Mouse (Mus musculus): ENCODE data around the gene Rtl8c. TPM values are rescaled to one million over a fixed set of nuclear protein-coding genes. Genes with fewer than 3 reads are reported as not detected.
"Not testable (repeated sequence)": the region's sequence is repeated elsewhere in the genome, so short reads cannot be mapped to it uniquely, and the experiment has no call there.

Rtl8c gene
- polyA plus RNA-seq, 1 experiment from 2014 or later, result 60.1 TPM

GRCm38 (mm10) chrX:53610571-53610970 lies 2.7 kb downstream of the Rtl8c start:
- Histone ChIP-seq H3K27me3 (ENCODE audit: control insufficient read depth, insufficient read depth, low read length) (no peaks in the 10 kb centered on the region), H3K4me1 (ENCODE audit: control insufficient read depth, insufficient read depth, low read length) (no peaks in the 10 kb centered on the region), H3K36me3 (ENCODE audit: control insufficient read depth, insufficient read depth, low read length) (no peaks in the 10 kb centered on the region), H3K27ac (ENCODE audit: low read depth, low read length) (no peak overlapping the region), H3K9ac (ENCODE audit: low read length) (no peak overlapping the region), H3K4me2 (ENCODE audit: low read depth) (no peak overlapping the region), H3K4me3 (ENCODE audit: low read depth, low read length) (no peak overlapping the region), H3K9me3 (ENCODE audit: control insufficient read depth, low read length) (no peaks in the 10 kb centered on the region)
- 3% methylated on average over 3 of the region's 3 CpGs for WGBS
- DNase-seq (ENCODE audit: low spot score), result peak; percentile 23
- no peak for ATAC-seq (ENCODE audit: insufficient read depth, low FRiP score, low TSS enrichment)

- not testable (repeated sequence) for H3K36me3 ChIP-seq (ENCODE audit: control insufficient read depth, insufficient read depth, low read length); H3K4me1 ChIP-seq (ENCODE audit: control insufficient read depth, insufficient read depth, low read length); H3K27ac ChIP-seq (ENCODE audit: low read depth, low read length); H3K27me3 ChIP-seq (ENCODE audit: control insufficient read depth, insufficient read depth, low read length); DNase-seq (ENCODE audit: low spot score); H3K4me2 ChIP-seq (ENCODE audit: low read depth); ATAC-seq (ENCODE audit: insufficient read depth, low FRiP score, low TSS enrichment); H3K4me3 ChIP-seq (ENCODE audit: low read depth, low read length); H3K9me3 ChIP-seq (ENCODE audit: control insufficient read depth, low read length); H3K9ac ChIP-seq (ENCODE audit: low read length)
Measured at GRCm38 (mm10) chrX:53611395-53611794, 3.6 kb downstream of the Rtl8c start.

- not testable (repeated sequence) for H3K4me2 ChIP-seq (ENCODE audit: low read depth); H3K36me3 ChIP-seq (ENCODE audit: control insufficient read depth, insufficient read depth, low read length); H3K27me3 ChIP-seq (ENCODE audit: control insufficient read depth, insufficient read depth, low read length); DNase-seq (ENCODE audit: low spot score); H3K27ac ChIP-seq (ENCODE audit: low read depth, low read length); ATAC-seq (ENCODE audit: insufficient read depth, low FRiP score, low TSS enrichment); H3K4me3 ChIP-seq (ENCODE audit: low read depth, low read length); H3K4me1 ChIP-seq (ENCODE audit: control insufficient read depth, insufficient read depth, low read length); H3K9ac ChIP-seq (ENCODE audit: low read length); H3K9me3 ChIP-seq (ENCODE audit: control insufficient read depth, low read length)
- 70% methylated on average over 3 of the region's 3 CpGs for WGBS
Measured at GRCm38 (mm10) chrX:53638107-53638506, 30.3 kb downstream of the Rtl8c start.

- not testable (repeated sequence) for DNase-seq (ENCODE audit: low spot score); H3K4me2 ChIP-seq (ENCODE audit: low read depth); H3K9me3 ChIP-seq (ENCODE audit: control insufficient read depth, low read length); H3K4me1 ChIP-seq (ENCODE audit: control insufficient read depth, insufficient read depth, low read length); H3K27me3 ChIP-seq (ENCODE audit: control insufficient read depth, insufficient read depth, low read length); H3K27ac ChIP-seq (ENCODE audit: low read depth, low read length); H3K36me3 ChIP-seq (ENCODE audit: control insufficient read depth, insufficient read depth, low read length); H3K4me3 ChIP-seq (ENCODE audit: low read depth, low read length); H3K9ac ChIP-seq (ENCODE audit: low read length)
- WGBS, result 71% methylated on average over 2 of the region's 4 CpGs
- 0 out of 2 replicates have a peak, but pooled peaks have one; percentile 8 for ATAC-seq (ENCODE audit: insufficient read depth, low FRiP score, low TSS enrichment)
Measured at GRCm38 (mm10) chrX:53642604-53642979, 34.8 kb downstream of the Rtl8c start.

- not testable (repeated sequence) for H3K36me3 ChIP-seq (ENCODE audit: control insufficient read depth, insufficient read depth, low read length); H3K4me1 ChIP-seq (ENCODE audit: control insufficient read depth, insufficient read depth, low read length); H3K27me3 ChIP-seq (ENCODE audit: control insufficient read depth, insufficient read depth, low read length); H3K9me3 ChIP-seq (ENCODE audit: control insufficient read depth, low read length); H3K9ac ChIP-seq (ENCODE audit: low read length)
- Histone ChIP-seq H3K4me2 (ENCODE audit: low read depth) (peak within 1 kb of the TSS; percentile 28), H3K4me3 (ENCODE audit: low read depth, low read length) (peak within 1 kb of the TSS; percentile 24), H3K27ac (ENCODE audit: low read depth, low read length) (0 out of 2 replicates have a peak within 1 kb of the TSS, but pooled peaks have one; percentile 8)
- peak; percentile 93 for ATAC-seq (ENCODE audit: insufficient read depth, low FRiP score, low TSS enrichment)
- peak; percentile 81 for DNase-seq (ENCODE audit: low spot score)
- WGBS, result 22% methylated on average over 10 of the region's 50 CpGs
Measured at GRCm38 (mm10) chrX:53642980-53643961, 35.4 kb downstream of the Rtl8c start, which contains the start of gene Rtl8a. Gene Rtl8a (minus strand): TSS chrX:53643682.

- Histone ChIP-seq H3K27me3 (ENCODE audit: control insufficient read depth, insufficient read depth, low read length) (no peaks in the 10 kb centered on the region), H3K4me2 (ENCODE audit: low read depth) (no peak overlapping the region), H3K4me3 (ENCODE audit: low read depth, low read length) (no peak overlapping the region), H3K9me3 (ENCODE audit: control insufficient read depth, low read length) (no peaks in the 10 kb centered on the region), H3K36me3 (ENCODE audit: control insufficient read depth, insufficient read depth, low read length) (no peaks in the 10 kb centered on the region), H3K9ac (ENCODE audit: low read length) (no peak overlapping the region), H3K4me1 (ENCODE audit: control insufficient read depth, insufficient read depth, low read length) (no peaks in the 10 kb centered on the region), H3K27ac (ENCODE audit: low read depth, low read length) (no peak overlapping the region)
- ATAC-seq (ENCODE audit: insufficient read depth, low FRiP score, low TSS enrichment) (no peak), DNase-seq (ENCODE audit: low spot score) (no peak)
- WGBS, result 77% methylated on average over 6 of the region's 6 CpGs
Measured at GRCm38 (mm10) chrX:53645885-53646284, 38.1 kb downstream of the Rtl8c start.

GRCm38 (mm10) chrX:53652917-53653316 lies 45.1 kb downstream of the Rtl8c start:
- H3K9me3 ChIP-seq (ENCODE audit: control insufficient read depth, low read length); H3K4me2 ChIP-seq (ENCODE audit: low read depth); ATAC-seq (ENCODE audit: insufficient read depth, low FRiP score, low TSS enrichment); H3K27me3 ChIP-seq (ENCODE audit: control insufficient read depth, insufficient read depth, low read length); H3K4me1 ChIP-seq (ENCODE audit: control insufficient read depth, insufficient read depth, low read length); H3K9ac ChIP-seq (ENCODE audit: low read length); H3K36me3 ChIP-seq (ENCODE audit: control insufficient read depth, insufficient read depth, low read length); H3K27ac ChIP-seq (ENCODE audit: low read depth, low read length); H3K4me3 ChIP-seq (ENCODE audit: low read depth, low read length); DNase-seq (ENCODE audit: low spot score): not testable (repeated sequence)
- WGBS, result 82% methylated on average over 4 of the region's 4 CpGs
